Mouse (Mus musculus): ENCODE measurements around the gene Stfa3. TPM values are rescaled to one million over a fixed set of nuclear protein-coding genes. Genes with fewer than 3 reads are reported as not detected.
A peak's percentile ranks its signal among the peaks of the same experiment; 100 is the strongest.

Gene Stfa3
- total and polyA plus RNA-seq, 3 experiments: not detected

DNA sequence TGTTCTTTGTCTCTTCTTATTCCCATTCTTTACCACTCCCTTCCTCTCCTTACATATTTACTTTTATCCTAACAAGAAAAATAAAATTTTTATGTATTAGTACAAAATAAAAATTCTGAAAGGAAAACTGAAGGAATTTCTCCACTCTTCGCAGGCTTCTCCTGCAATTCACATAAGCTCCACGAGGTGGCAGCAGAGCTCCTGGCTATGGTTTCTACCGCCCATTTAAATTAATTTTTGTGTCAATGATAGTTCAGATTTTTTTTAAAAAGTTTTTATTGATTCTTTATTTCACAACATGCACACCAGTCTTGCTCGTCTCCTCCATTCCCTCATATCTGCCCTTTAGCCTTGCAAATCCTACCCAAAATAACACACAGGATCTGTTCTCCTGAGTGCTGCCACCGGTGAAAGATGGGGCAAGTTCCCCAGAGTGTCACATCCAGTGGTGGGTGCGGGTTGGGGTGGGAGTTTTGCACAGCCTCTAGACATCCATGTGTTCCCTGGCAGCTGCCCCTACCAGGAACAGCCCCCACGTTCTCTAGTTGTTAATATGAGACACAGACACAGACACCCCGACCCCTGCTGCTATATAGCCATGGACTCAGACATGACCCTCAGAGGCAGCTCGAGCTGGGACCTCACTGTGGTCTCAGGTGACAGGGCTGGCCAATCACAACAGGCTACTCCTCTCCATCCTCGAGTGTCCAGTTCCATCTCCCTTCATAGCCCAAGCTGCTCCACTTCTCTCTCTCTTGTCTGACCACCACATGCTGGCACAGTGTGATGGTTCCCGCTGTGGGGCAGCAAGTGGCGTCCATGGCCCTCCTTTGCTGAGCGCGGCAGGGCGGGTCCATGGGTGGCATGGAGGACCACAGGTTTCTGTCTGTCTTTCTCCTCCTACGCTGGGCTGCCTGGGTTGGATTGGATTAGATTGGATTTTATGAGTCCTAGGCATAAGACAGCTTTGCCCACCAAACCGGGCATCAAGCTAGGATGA is 18.3 kb upstream of the Stfa3 start:
- TF ChIP-seq CTCF (IDR thresholded peaks at IDR 0.05; ENCODE audit: low read depth, low read length): peak; percentile 56
- TF ChIP-seq GATA2 (IDR thresholded peaks at IDR 0.05; ENCODE audit: borderline replicate concordance, low read depth, low read length): no peak
- no peak for TF ChIP-seq POLR2AphosphoS5 (IDR thresholded peaks at IDR 0.05; ENCODE audit: insufficient replicate concordance, low read depth, low read length)
- no peak for TF ChIP-seq GATA1 (IDR thresholded peaks at IDR 0.05; ENCODE audit: borderline replicate concordance, low read length)
- TF ChIP-seq TAL1 (conservative IDR thresholded peaks at IDR 0.05; ENCODE audit: low read depth, low read length): no peak
- ATAC-seq (ENCODE audit: extremely low read depth, insufficient number of reproducible peaks, low FRiP score, poor library complexity, severe bottlenecking): no peak
- H3K4me3 ChIP-seq (ENCODE audit: low read depth, low read length): no peak overlapping the region
- DNase-seq (ENCODE audit: low spot score): no peak
- H3K9me3 ChIP-seq (replicated peaks): no peaks in the 10 kb centered on the region
- peaks cover 5% of the 10 kb centered on the region for H3K4me1 ChIP-seq (ENCODE audit: insufficient read depth, low read depth, low read length)
- no peaks in the 10 kb centered on the region for H3K36me3 ChIP-seq (replicated peaks)
- peaks cover 3% of the 10 kb centered on the region for H3K27me3 ChIP-seq (ENCODE audit: insufficient read depth, low read length)

DNA sequence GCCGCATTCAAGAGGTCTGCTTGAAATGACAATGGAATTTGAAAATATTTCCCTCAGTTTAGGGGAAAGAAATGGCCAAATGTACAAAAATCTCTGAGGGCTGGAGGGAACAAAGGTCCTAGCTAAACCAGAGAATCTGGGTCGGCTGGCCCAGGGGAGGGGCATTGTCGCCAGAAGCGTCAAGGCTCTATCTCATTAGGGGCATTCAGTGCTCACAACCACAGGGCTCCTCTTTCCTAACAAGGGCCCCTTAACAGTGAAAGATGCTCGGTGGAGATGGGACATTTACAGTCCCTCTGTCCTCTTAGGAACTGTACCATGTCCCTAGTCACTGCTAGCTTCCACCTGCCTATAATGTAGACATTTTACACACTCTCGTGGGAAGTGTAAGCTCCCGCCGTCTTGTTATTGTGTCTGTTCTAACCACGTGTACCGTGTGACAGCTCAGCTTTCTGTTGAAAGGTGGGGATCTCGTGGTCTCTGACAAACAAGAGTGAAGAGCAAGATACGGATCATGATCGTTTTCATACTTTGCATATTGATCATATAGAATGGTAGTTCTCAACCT is 16.0 kb upstream of the Stfa3 start:
- peaks cover 5% of the 10 kb centered on the region for H3K4me1 ChIP-seq (ENCODE audit: insufficient read depth, low read depth, low read length)
- no peak overlapping the region for H3K4me3 ChIP-seq (ENCODE audit: low read depth, low read length)
- peaks cover 7% of the 10 kb centered on the region; the same call in 1 of the 2 replicates for H3K27me3 ChIP-seq (ENCODE audit: insufficient read depth, low read length)
- TF ChIP-seq CTCF (IDR thresholded peaks at IDR 0.05; ENCODE audit: low read depth, low read length) (no peak), GATA2 (IDR thresholded peaks at IDR 0.05; ENCODE audit: borderline replicate concordance, low read depth, low read length) (no peak), TAL1 (conservative IDR thresholded peaks at IDR 0.05; ENCODE audit: low read depth, low read length) (no peak), GATA1 (IDR thresholded peaks at IDR 0.05; ENCODE audit: borderline replicate concordance, low read length) (no peak), POLR2AphosphoS5 (IDR thresholded peaks at IDR 0.05; ENCODE audit: insufficient replicate concordance, low read depth, low read length) (no peak)
- DNase-seq (ENCODE audit: low spot score): no peak
- H3K9me3 ChIP-seq (replicated peaks): no peaks in the 10 kb centered on the region
- ATAC-seq (ENCODE audit: extremely low read depth, insufficient number of reproducible peaks, low FRiP score, poor library complexity, severe bottlenecking): no peak
- no peaks in the 10 kb centered on the region for H3K36me3 ChIP-seq (replicated peaks)

DNA sequence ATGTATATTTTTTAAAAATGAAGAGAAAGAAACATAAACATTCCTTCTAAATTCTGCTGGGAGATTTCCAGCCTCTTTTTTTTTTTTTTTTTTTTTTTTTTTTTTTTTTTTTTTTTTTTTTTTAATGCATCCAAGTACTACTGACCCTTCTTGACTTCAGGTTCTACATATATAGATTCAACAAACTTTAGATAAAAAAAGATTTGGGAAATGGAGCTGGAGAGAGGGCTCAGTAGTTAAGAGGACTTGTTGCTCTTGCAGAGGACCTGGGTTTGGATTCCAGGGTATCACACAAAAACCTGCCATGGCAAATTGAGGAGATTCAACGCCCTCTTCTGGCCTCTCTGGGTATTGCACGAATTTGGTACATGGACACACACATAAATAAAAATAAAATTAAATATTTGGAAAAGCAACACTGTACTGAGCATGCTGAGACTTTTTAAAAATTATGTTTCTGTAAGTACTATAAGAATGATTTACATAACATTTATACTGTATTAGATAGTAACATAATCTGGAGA is 14.8 kb upstream of the Stfa3 start:
- ATAC-seq (ENCODE audit: extremely low read depth, insufficient number of reproducible peaks, low FRiP score, poor library complexity, severe bottlenecking): no peak

DNA sequence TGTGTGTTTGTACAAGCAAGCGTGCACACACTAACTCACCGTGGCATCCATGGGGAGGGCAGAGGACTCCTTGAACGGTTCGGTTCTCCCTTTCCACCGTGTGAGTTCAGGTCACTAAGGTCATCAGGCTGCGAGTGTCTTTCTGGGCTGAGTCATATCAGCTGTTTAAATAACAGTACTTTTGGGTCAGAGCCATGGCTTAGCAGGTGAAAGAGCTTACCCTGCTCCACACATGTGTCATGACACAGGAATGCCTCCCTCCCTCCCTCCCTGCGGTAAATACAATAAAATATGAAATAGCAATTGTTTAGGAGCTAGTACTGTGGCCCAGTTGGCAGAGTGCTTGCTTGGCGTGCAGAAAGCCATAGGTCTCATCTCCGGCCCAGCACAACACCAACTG is 14.2 kb upstream of the Stfa3 start:
- Histone ChIP-seq H3K9me3 (replicated peaks) (no peaks in the 10 kb centered on the region), H3K27me3 (ENCODE audit: insufficient read depth, low read length) (peaks cover 9% of the 10 kb centered on the region; the same call in 1 of the 2 replicates), H3K4me1 (ENCODE audit: insufficient read depth, low read depth, low read length) (peaks cover 5% of the 10 kb centered on the region), H3K4me3 (ENCODE audit: low read depth, low read length) (no peak overlapping the region), H3K36me3 (replicated peaks) (no peaks in the 10 kb centered on the region)
- no peak for ATAC-seq (ENCODE audit: extremely low read depth, insufficient number of reproducible peaks, low FRiP score, poor library complexity, severe bottlenecking)
- TF ChIP-seq TAL1 (conservative IDR thresholded peaks at IDR 0.05; ENCODE audit: low read depth, low read length) (no peak), POLR2AphosphoS5 (IDR thresholded peaks at IDR 0.05; ENCODE audit: insufficient replicate concordance, low read depth, low read length) (no peak), GATA1 (IDR thresholded peaks at IDR 0.05; ENCODE audit: borderline replicate concordance, low read length) (no peak), CTCF (IDR thresholded peaks at IDR 0.05; ENCODE audit: low read depth, low read length) (no peak), GATA2 (IDR thresholded peaks at IDR 0.05; ENCODE audit: borderline replicate concordance, low read depth, low read length) (no peak)
- no peak for DNase-seq (ENCODE audit: low spot score)

More for the DNA sequence above, 14.8 kb upstream of the Stfa3 start:
- no peak for TF ChIP-seq POLR2AphosphoS5 (IDR thresholded peaks at IDR 0.05; ENCODE audit: insufficient replicate concordance, low read depth, low read length)
- TF ChIP-seq CTCF (IDR thresholded peaks at IDR 0.05; ENCODE audit: low read depth, low read length): 0 out of 2 replicates have a peak, but pooled peaks have one; percentile 26
- no peak for TF ChIP-seq TAL1 (conservative IDR thresholded peaks at IDR 0.05; ENCODE audit: low read depth, low read length)
- H3K27me3 ChIP-seq (ENCODE audit: insufficient read depth, low read length): peaks cover 9% of the 10 kb centered on the region; the same call in 1 of the 2 replicates
- no peaks in the 10 kb centered on the region for H3K9me3 ChIP-seq (replicated peaks)
- H3K4me3 ChIP-seq (ENCODE audit: low read depth, low read length): no peak overlapping the region
- H3K4me1 ChIP-seq (ENCODE audit: insufficient read depth, low read depth, low read length): peaks cover 5% of the 10 kb centered on the region
- no peaks in the 10 kb centered on the region for H3K36me3 ChIP-seq (replicated peaks)
- no peak for DNase-seq (ENCODE audit: low spot score)

DNA sequence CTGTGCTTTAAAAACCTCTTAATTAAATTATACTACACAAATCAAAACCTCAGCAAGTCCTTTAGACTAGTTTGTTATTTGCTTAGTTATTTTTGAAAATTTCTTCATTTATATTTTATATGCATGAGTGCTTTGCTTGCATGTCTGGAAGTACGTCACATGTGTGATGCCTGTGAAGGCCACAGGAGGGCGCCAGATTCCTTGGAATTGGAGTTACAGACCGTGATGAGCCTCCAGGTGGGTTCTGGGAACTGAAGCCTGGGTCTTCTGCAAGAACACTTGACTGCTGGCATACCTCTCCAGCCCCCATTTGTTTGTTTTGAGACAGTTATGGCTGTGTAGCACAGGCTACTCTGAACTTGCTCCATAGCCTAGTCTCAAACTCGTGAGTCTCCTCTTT is 13.7 kb upstream of the Stfa3 start:
- DNase-seq (ENCODE audit: low spot score) (no peak), ATAC-seq (ENCODE audit: extremely low read depth, insufficient number of reproducible peaks, low FRiP score, poor library complexity, severe bottlenecking) (no peak)
- Histone ChIP-seq H3K36me3 (replicated peaks) (no peaks in the 10 kb centered on the region), H3K27me3 (ENCODE audit: insufficient read depth, low read length) (peaks cover 8% of the 10 kb centered on the region; the same call in 1 of the 2 replicates), H3K4me3 (ENCODE audit: low read depth, low read length) (no peak overlapping the region), H3K4me1 (ENCODE audit: insufficient read depth, low read depth, low read length) (peaks cover 3% of the 10 kb centered on the region), H3K9me3 (replicated peaks) (no peaks in the 10 kb centered on the region)
- TF ChIP-seq GATA2 (IDR thresholded peaks at IDR 0.05; ENCODE audit: borderline replicate concordance, low read depth, low read length) (no peak), CTCF (IDR thresholded peaks at IDR 0.05; ENCODE audit: low read depth, low read length) (peak; percentile 14; the same call in 1 of the 2 replicates)

DNA sequence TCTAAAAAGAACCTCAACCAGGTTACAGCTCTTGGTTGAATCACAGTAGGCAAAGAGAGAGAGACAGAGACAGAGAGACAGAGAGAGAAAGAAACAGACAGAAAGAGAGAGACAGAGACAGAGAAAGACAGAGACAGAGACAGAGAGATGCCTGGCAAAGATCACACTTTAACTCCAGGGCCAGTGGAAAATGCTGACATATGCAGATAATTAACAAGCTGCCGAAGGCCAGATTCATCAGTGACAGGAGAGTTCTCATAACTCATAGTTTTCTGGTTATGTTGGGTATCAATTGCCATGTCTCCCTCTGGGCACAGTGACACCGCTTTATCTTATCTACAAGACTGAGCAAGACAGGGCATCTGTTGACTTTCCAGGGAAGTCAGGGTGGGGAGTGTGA is 12.7 kb upstream of the Stfa3 start:
- peaks cover 6% of the 10 kb centered on the region; the same call in 1 of the 2 replicates for H3K27me3 ChIP-seq (ENCODE audit: insufficient read depth, low read length)
- no peaks in the 10 kb centered on the region for H3K9me3 ChIP-seq (replicated peaks)
- no peak for TF ChIP-seq GATA2 (IDR thresholded peaks at IDR 0.05; ENCODE audit: borderline replicate concordance, low read depth, low read length)
- no peak for TF ChIP-seq GATA1 (IDR thresholded peaks at IDR 0.05; ENCODE audit: borderline replicate concordance, low read length)
- TF ChIP-seq CTCF (IDR thresholded peaks at IDR 0.05; ENCODE audit: low read depth, low read length): no peak
- TF ChIP-seq TAL1 (conservative IDR thresholded peaks at IDR 0.05; ENCODE audit: low read depth, low read length): no peak
- TF ChIP-seq POLR2AphosphoS5 (IDR thresholded peaks at IDR 0.05; ENCODE audit: insufficient replicate concordance, low read depth, low read length): no peak
- DNase-seq (ENCODE audit: low spot score) (no peak), ATAC-seq (ENCODE audit: extremely low read depth, insufficient number of reproducible peaks, low FRiP score, poor library complexity, severe bottlenecking) (no peak)
- no peaks in the 10 kb centered on the region for H3K36me3 ChIP-seq (replicated peaks)
- no peak overlapping the region for H3K4me3 ChIP-seq (ENCODE audit: low read depth, low read length)
- H3K4me1 ChIP-seq (ENCODE audit: insufficient read depth, low read depth, low read length): no peaks in the 10 kb centered on the region

Data from G1E (cell line).